Mouse (Mus musculus) limb, embryonic 10.5 days (tissue): ENCODE data around the gene Hsf4. TPM values are rescaled to one million over a fixed set of nuclear protein-coding genes. Genes with fewer than 3 reads are reported as not detected.

Source experiments
- DNase-seq: peaks from one replicate; pipeline ENCODE4 v3.0.0-alpha.2; 2017; ENCODE audit warnings: low spot score
- H3K27ac ChIP-seq: fragments of 300-500 bp; sonication (generic); 2 replicates; pipeline ENCODE4 v1.5.1; 2016; ENCODE audit warnings: mild to moderate bottlenecking
- H3K27me3 ChIP-seq: fragments of 300-500 bp; sonication (generic); 2 replicates; pipeline ENCODE4 v1.6.1; 2016; ENCODE audit warnings: low read depth, mild to moderate bottlenecking; ENCODE audit not compliant: poor library complexity, severe bottlenecking
- H3K36me3 ChIP-seq: fragments of 300-500 bp; sonication (generic); 2 replicates; pipeline ENCODE4 v1.6.1; 2016; ENCODE audit warnings: mild to moderate bottlenecking, moderate library complexity
- H3K4me1 ChIP-seq: fragments of 300-500 bp; sonication (generic); 2 replicates; pipeline ENCODE4 v1.6.1; 2016
- H3K4me3 ChIP-seq: fragments of 300-500 bp; sonication (generic); 2 replicates; pipeline ENCODE4 v1.5.1; 2016; ENCODE audit warnings: mild to moderate bottlenecking, moderate library complexity
- H3K9me3 ChIP-seq: fragments of 300-500 bp; sonication (generic); replicated peaks from 2 replicates; pipeline ENCODE4 v1.6.1; 2016; ENCODE audit warnings: mild to moderate bottlenecking
- WGBS: fragments of 180-500 bp; shearing (Covaris S2); methylation state at CpG from one replicate; pipeline ENCODE4 v1.1.7; 2016; 5-methylcytosine and 5-hydroxymethylcytosine counted together
- polyA plus RNA-seq: library from polyadenylated mRNA; unstranded; fragments of >200 nt; fragmentation: Nextera tagmentation; extraction: Ambion mirVana; gene quantifications from 2 replicates; pipeline ENCODE4 v1.2.1, GENCODE M21; 2016

The Hsf4 gene
- polyA plus RNA-seq, 1 experiment from 2014 or later = not detected

- H3K27me3 ChIP-seq = peaks cover 37% of the 10 kb centered on the region
- 71% methylated on average over 19 of the region's 19 CpGs for WGBS
- no peak for DNase-seq
Observed at GRCm38 (mm10) chr8:105293405-105293804, 23.8 kb downstream of the Hsf4 start.

GRCm38 (mm10) chr8:105294776-105295175 is 25.2 kb downstream of the Hsf4 start:
- no peak for DNase-seq
- H3K27ac ChIP-seq = no peak overlapping the region
- 66% methylated on average over 9 of the region's 9 CpGs for WGBS

More at GRCm38 (mm10) chr8:105293405-105293804, 23.8 kb downstream of the Hsf4 start:
- H3K9me3 ChIP-seq = no peaks in the 10 kb centered on the region
- H3K4me3 ChIP-seq = no peak overlapping the region
- H3K4me1 ChIP-seq = peaks cover 49% of the 10 kb centered on the region
- peaks cover under 1% of the 10 kb centered on the region; the same call in 1 of the 2 replicates for H3K36me3 ChIP-seq
- no peak overlapping the region for H3K27ac ChIP-seq

GRCm38 (mm10) chr8:105295256-105295655 is 25.7 kb downstream of the Hsf4 start:
- Histone ChIP-seq H3K4me1 (peaks cover 40% of the 10 kb centered on the region), H3K36me3 (peaks cover 18% of the 10 kb centered on the region), H3K4me3 (peak overlapping the region; percentile 20; the same call in 1 of the 2 replicates), H3K27ac (no peak overlapping the region), H3K27me3 (peaks cover 29% of the 10 kb centered on the region), H3K9me3 (no peaks in the 10 kb centered on the region)
- 72% methylated on average over 11 of the region's 11 CpGs for WGBS
- no peak for DNase-seq

More at GRCm38 (mm10) chr8:105294776-105295175, 25.2 kb downstream of the Hsf4 start:
- H3K4me3 ChIP-seq = no peak overlapping the region
- no peaks in the 10 kb centered on the region for H3K9me3 ChIP-seq
- peaks cover 13% of the 10 kb centered on the region for H3K36me3 ChIP-seq
- H3K27me3 ChIP-seq = peaks cover 34% of the 10 kb centered on the region
- peaks cover 45% of the 10 kb centered on the region for H3K4me1 ChIP-seq

GRCm38 (mm10) chr8:105295895-105296573 is 26.4 kb downstream of the Hsf4 start, which contains the start of gene Exoc3l:
Exoc3l (minus strand) TSS chr8:105296101.
- peak within 1 kb of the TSS; percentile 95 for H3K4me3 ChIP-seq
- DNase-seq = no peak
- H3K9me3 ChIP-seq = no peaks in the 10 kb centered on the region
- 65% methylated on average over 11 of the region's 11 CpGs for WGBS
- H3K4me1 ChIP-seq = peaks cover 34% of the 10 kb centered on the region
- H3K27me3 ChIP-seq = peaks cover 21% of the 10 kb centered on the region
- peaks cover 25% of the 10 kb centered on the region for H3K36me3 ChIP-seq
- H3K27ac ChIP-seq = peak within 1 kb of the TSS; percentile 91; the same call in 1 of the 2 replicates

GRCm38 (mm10) chr8:105297511-105298192 is 28.1 kb downstream of the Hsf4 start, which contains the start of gene E2f4:
E2f4 (plus strand) TSS chr8:105297663.
- under 1% methylated on average over 58 of the region's 58 CpGs for WGBS
- DNase-seq = peak; percentile 99
- Histone ChIP-seq H3K4me1 (peaks cover 34% of the 10 kb centered on the region), H3K27ac (peak within 1 kb of the TSS; percentile 91), H3K4me3 (peak within 1 kb of the TSS; percentile 95), H3K27me3 (peaks cover 18% of the 10 kb centered on the region), H3K9me3 (no peaks in the 10 kb centered on the region), H3K36me3 (peaks cover 42% of the 10 kb centered on the region)

GRCm38 (mm10) chr8:105298351-105299252 is 29.0 kb downstream of the Hsf4 start:
- H3K36me3 ChIP-seq = peaks cover 51% of the 10 kb centered on the region
- H3K9me3 ChIP-seq = no peaks in the 10 kb centered on the region
- H3K4me3 ChIP-seq = peak overlapping the region; percentile 95
- WGBS = 65% methylated on average over 18 of the region's 18 CpGs
- peaks cover 8% of the 10 kb centered on the region; the same call in 1 of the 2 replicates for H3K27me3 ChIP-seq
- no peak for DNase-seq
- H3K27ac ChIP-seq = peak overlapping the region; percentile 91
- peaks cover 29% of the 10 kb centered on the region for H3K4me1 ChIP-seq

- no peaks in the 10 kb centered on the region for H3K9me3 ChIP-seq
- H3K27me3 ChIP-seq = peaks cover 5% of the 10 kb centered on the region; the same call in 1 of the 2 replicates
- peaks cover 65% of the 10 kb centered on the region for H3K36me3 ChIP-seq
- H3K27ac ChIP-seq = no peak overlapping the region
- no peak overlapping the region for H3K4me3 ChIP-seq
- 97% methylated on average over 8 of the region's 8 CpGs for WGBS
- peaks cover 36% of the 10 kb centered on the region for H3K4me1 ChIP-seq
- DNase-seq = no peak
Observed at GRCm38 (mm10) chr8:105299962-105300361, 30.4 kb downstream of the Hsf4 start.

- no peak overlapping the region for H3K4me3 ChIP-seq
- H3K4me1 ChIP-seq = peaks cover 30% of the 10 kb centered on the region
- no peak for DNase-seq
- WGBS = 92% methylated on average over 8 of the region's 8 CpGs
- H3K36me3 ChIP-seq = peaks cover 86% of the 10 kb centered on the region
- no peak overlapping the region for H3K27ac ChIP-seq
- H3K9me3 ChIP-seq = no peaks in the 10 kb centered on the region
- no peaks in the 10 kb centered on the region for H3K27me3 ChIP-seq
Observed at GRCm38 (mm10) chr8:105303396-105303795, 33.8 kb downstream of the Hsf4 start.

GRCm38 (mm10) chr8:105303874-105304273 is 34.3 kb downstream of the Hsf4 start:
- no peak overlapping the region for H3K4me3 ChIP-seq
- no peaks in the 10 kb centered on the region for H3K9me3 ChIP-seq
- peaks cover 86% of the 10 kb centered on the region for H3K36me3 ChIP-seq
- no peaks in the 10 kb centered on the region for H3K27me3 ChIP-seq
- no peak overlapping the region for H3K27ac ChIP-seq
- H3K4me1 ChIP-seq = peaks cover 25% of the 10 kb centered on the region
- no peak for DNase-seq
- WGBS = 87% methylated on average over 9 of the region's 9 CpGs

GRCm38 (mm10) chr8:105304325-105305210 is 35.0 kb downstream of the Hsf4 start:
- WGBS = 86% methylated on average over 9 of the region's 9 CpGs
- Histone ChIP-seq H3K36me3 (peaks cover 87% of the 10 kb centered on the region), H3K27me3 (no peaks in the 10 kb centered on the region), H3K9me3 (no peaks in the 10 kb centered on the region), H3K4me3 (no peak overlapping the region), H3K27ac (no peak overlapping the region), H3K4me1 (peaks cover 23% of the 10 kb centered on the region)
- DNase-seq = no peak

GRCm38 (mm10) chr8:105305211-105306145 is 35.9 kb downstream of the Hsf4 start, which contains the start of gene Elmo3:
Elmo3 (plus strand) TSS chr8:105305601.
- Histone ChIP-seq H3K27me3 (no peaks in the 10 kb centered on the region), H3K4me1 (peaks cover 23% of the 10 kb centered on the region), H3K27ac (peak within 1 kb of the TSS; percentile 75), H3K4me3 (peak within 1 kb of the TSS; percentile 47), H3K36me3 (peaks cover 86% of the 10 kb centered on the region), H3K9me3 (no peaks in the 10 kb centered on the region)
- peak; percentile 70 for DNase-seq
- WGBS = 5% methylated on average over 30 of the region's 30 CpGs
